Mouse (Mus musculus) liver, embryonic 14.5 days (tissue): ENCODE results near the gene Trh.

Experiments used
- CTCF ChIP-seq: IDR thresholded peaks from 2 replicates; pipeline ENCODE4 v1.5.1; 2016; ENCODE audit warnings: antibody characterized with exemption, low read depth, control low read depth
- EP300 ChIP-seq: IDR thresholded peaks from 2 replicates; pipeline ENCODE4 v1.6.1; 2016; ENCODE audit warnings: antibody characterized with exemption, low read depth

DNA sequence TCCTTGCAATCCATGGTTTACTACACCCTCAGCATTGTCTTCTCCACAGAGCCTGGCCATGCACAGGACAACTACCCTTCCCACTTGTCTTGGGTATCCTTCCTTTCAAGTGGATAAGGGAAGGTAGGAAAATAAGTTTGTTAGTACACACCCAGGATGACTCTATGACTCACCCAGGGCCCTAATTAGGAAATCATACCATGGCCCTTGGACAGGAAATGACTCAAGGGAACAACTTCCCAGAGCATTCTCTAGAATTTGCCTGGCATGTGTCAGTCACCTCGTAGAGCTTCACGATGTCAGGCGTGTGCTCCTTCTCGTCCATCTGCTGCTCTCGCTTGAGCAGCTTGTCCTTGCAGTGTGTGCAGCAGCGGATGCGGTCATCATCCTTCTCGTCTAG lies 45.0 kb downstream of the Trh start:
- TF ChIP-seq CTCF (no peak), EP300 (no peak)
